Mouse (Mus musculus): ENCODE measurements around the gene Map1a. TPM values are rescaled to one million over a fixed set of nuclear protein-coding genes. Genes with fewer than 3 reads are reported as not detected.

The Map1a gene
- polyA plus RNA-seq, 1 experiment from 2014 or later: 20.6 TPM

GRCm38 (mm10) chr2:121323693-121324470 is 34.5 kb downstream of the Map1a start:
- Histone ChIP-seq H3K27ac (no peak overlapping the region), H3K9me3 (no peaks in the 10 kb centered on the region), H3K36me3 (peaks cover 38% of the 10 kb centered on the region), H3K4me3 (replicated peaks) (no peak overlapping the region), H3K9ac (replicated peaks) (no peak overlapping the region), H3K4me2 (replicated peaks) (no peak overlapping the region), H3K4me1 (replicated peaks) (no peaks in the 10 kb centered on the region), H3K27me3 (no peaks in the 10 kb centered on the region)
- ATAC-seq: no peak
- WGBS: 90% methylated on average over 10 of the region's 10 CpGs

GRCm38 (mm10) chr2:121329492-121329891 is 40.1 kb downstream of the Map1a start:
- Histone ChIP-seq H3K27me3 (no peaks in the 10 kb centered on the region), H3K4me1 (replicated peaks) (no peaks in the 10 kb centered on the region), H3K36me3 (peaks cover 52% of the 10 kb centered on the region), H3K27ac (no peak overlapping the region), H3K4me2 (replicated peaks) (no peak overlapping the region), H3K9me3 (no peaks in the 10 kb centered on the region), H3K9ac (replicated peaks) (no peak overlapping the region), H3K4me3 (replicated peaks) (no peak overlapping the region)
- 91% methylated on average over 2 of the region's 2 CpGs for WGBS
- no peak for ATAC-seq

GRCm38 (mm10) chr2:121339057-121339456 is 49.7 kb downstream of the Map1a start:
- no peak overlapping the region for H3K9ac ChIP-seq (replicated peaks)
- H3K4me1 ChIP-seq (replicated peaks): no peaks in the 10 kb centered on the region
- H3K27ac ChIP-seq: no peak overlapping the region
- no peak overlapping the region for H3K4me2 ChIP-seq (replicated peaks)
- H3K36me3 ChIP-seq: peaks cover 48% of the 10 kb centered on the region
- no peak overlapping the region for H3K4me3 ChIP-seq (replicated peaks)
- no peaks in the 10 kb centered on the region for H3K27me3 ChIP-seq
- no peak for ATAC-seq
- no peaks in the 10 kb centered on the region for H3K9me3 ChIP-seq

- Histone ChIP-seq H3K4me3 (replicated peaks) (no peak overlapping the region), H3K9me3 (no peaks in the 10 kb centered on the region), H3K27me3 (peaks cover 20% of the 10 kb centered on the region), H3K4me1 (replicated peaks) (peaks cover 13% of the 10 kb centered on the region), H3K27ac (no peak overlapping the region), H3K36me3 (peaks cover 18% of the 10 kb centered on the region), H3K9ac (replicated peaks) (no peak overlapping the region), H3K4me2 (replicated peaks) (no peak overlapping the region)
- 74% methylated on average over 8 of the region's 8 CpGs for WGBS
- ATAC-seq: no peak
Measured at GRCm38 (mm10) chr2:121353156-121353555, 63.8 kb downstream of the Map1a start.

DNA sequence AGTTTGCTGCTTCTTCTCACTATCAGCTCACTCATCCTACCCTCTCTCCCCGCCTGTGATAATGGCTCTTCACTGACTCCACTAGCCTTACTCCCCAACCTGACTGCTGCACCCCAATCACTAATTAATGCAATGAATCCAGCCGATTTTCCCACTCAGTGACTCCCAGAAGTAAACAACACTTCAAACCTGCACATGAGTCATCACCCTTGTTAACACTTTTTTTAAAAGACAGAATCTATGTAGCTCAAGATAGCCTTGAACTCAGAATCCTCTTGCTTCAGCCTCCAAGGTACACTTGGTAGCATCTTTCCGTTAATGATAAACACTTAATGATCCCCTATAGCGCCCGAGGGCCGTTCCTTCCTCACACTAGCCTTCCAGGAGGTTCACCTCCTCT is 65.0 kb downstream of the Map1a start:
- 5% methylated on average over 6 of the region's 6 CpGs for WGBS

GRCm38 (mm10) chr2:121354820-121355592 is 65.6 kb downstream of the Map1a start, which contains the start of gene Ppip5k1:
Gene Ppip5k1 (minus strand): TSS chr2:121355396.
- H3K9ac ChIP-seq (replicated peaks): peak within 1 kb of the TSS; percentile 87
- no peaks in the 10 kb centered on the region for H3K9me3 ChIP-seq
- peak within 1 kb of the TSS; percentile 84 for H3K27ac ChIP-seq
- peak within 1 kb of the TSS; percentile 62 for H3K4me2 ChIP-seq (replicated peaks)
- WGBS: under 1% methylated on average over 55 of the region's 58 CpGs
- peak within 1 kb of the TSS; percentile 66 for H3K4me3 ChIP-seq (replicated peaks)
- H3K27me3 ChIP-seq: peaks cover 31% of the 10 kb centered on the region
- peak; percentile 97 for ATAC-seq
- peaks cover 1% of the 10 kb centered on the region; the same call in 1 of the 2 replicates for H3K36me3 ChIP-seq
- peaks cover 24% of the 10 kb centered on the region for H3K4me1 ChIP-seq (replicated peaks)

More for the DNA sequence above, 65.0 kb downstream of the Map1a start:
- H3K27ac ChIP-seq: peak overlapping the region; percentile 84
- ATAC-seq: no peak
- peaks cover 8% of the 10 kb centered on the region for H3K36me3 ChIP-seq
- peak overlapping the region; percentile 62 for H3K4me2 ChIP-seq (replicated peaks)
- H3K4me1 ChIP-seq (replicated peaks): peaks cover 24% of the 10 kb centered on the region
- H3K9me3 ChIP-seq: no peaks in the 10 kb centered on the region
- H3K27me3 ChIP-seq: peaks cover 29% of the 10 kb centered on the region
- H3K9ac ChIP-seq (replicated peaks): peak overlapping the region; percentile 87
- peak overlapping the region; percentile 66 for H3K4me3 ChIP-seq (replicated peaks)

DNA sequence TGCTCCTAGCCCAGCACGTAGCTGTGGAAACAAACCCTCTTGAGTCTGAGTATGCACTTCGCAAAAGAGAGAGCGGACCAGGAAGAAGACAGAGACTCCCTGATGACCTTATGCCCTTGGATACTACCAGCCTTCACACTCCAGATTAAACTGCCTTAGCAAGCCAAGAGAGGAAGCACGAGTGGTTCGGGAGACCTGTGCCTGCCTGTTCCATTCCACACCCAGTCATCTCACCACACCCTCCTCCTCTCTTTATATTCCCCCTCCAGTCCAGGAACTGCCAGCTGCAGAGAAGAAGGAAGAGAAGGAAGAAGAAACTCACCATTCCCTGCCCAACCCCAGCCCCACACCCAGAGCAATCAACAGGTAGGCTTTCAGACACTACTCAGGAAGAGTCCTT is 68.1 kb downstream of the Map1a start, which contains the start of gene Ckmt1:
Gene Ckmt1 (plus strand): TSS at position 221 of the 400 bp plus-strand sequence.
- no peaks in the 10 kb centered on the region for H3K36me3 ChIP-seq
- H3K9me3 ChIP-seq: no peaks in the 10 kb centered on the region
- no peak for ATAC-seq
- H3K4me2 ChIP-seq (replicated peaks): peak within 1 kb of the TSS; percentile 66
- peaks cover 31% of the 10 kb centered on the region for H3K27me3 ChIP-seq
- H3K9ac ChIP-seq (replicated peaks): peak within 1 kb of the TSS; percentile 79
- H3K27ac ChIP-seq: 0 out of 2 replicates have a peak within 1 kb of the TSS, but pooled peaks have one; percentile 30
- WGBS: 64% methylated on average over 5 of the region's 5 CpGs
- H3K4me1 ChIP-seq (replicated peaks): peaks cover 24% of the 10 kb centered on the region
- H3K4me3 ChIP-seq (replicated peaks): peak within 1 kb of the TSS; percentile 45

DNA sequence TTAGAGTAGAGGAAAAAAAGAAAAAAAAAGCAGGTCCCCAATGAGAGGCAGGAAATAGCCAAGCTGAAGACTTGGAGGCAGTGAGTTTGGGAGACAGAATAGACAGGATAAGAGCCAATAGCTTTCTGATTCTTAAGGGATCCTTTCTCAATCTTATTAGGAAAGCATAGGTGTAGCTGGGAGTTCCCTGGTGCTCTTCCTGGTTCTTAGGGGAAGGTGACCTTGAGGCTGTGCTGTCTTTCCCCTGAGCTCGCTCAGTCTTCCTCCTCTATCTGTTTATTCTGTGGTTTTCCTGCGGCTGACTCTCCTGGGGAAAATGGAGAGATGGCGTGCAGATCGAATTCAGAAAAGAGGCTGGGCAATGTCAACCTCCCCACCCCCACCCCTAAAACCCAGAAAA is 68.6 kb downstream of the Map1a start:
- H3K4me3 ChIP-seq (replicated peaks): peak overlapping the region; percentile 45
- H3K9me3 ChIP-seq: no peaks in the 10 kb centered on the region
- no peak for ATAC-seq
- no peak overlapping the region for H3K27ac ChIP-seq
- peak overlapping the region; percentile 66 for H3K4me2 ChIP-seq (replicated peaks)
- peaks cover 24% of the 10 kb centered on the region for H3K4me1 ChIP-seq (replicated peaks)
- peaks cover 31% of the 10 kb centered on the region for H3K27me3 ChIP-seq
- H3K36me3 ChIP-seq: no peaks in the 10 kb centered on the region
- WGBS: 3% methylated on average over 4 of the region's 4 CpGs
- peak overlapping the region; percentile 79 for H3K9ac ChIP-seq (replicated peaks)

GRCm38 (mm10) chr2:121358381-121358780 is 69.0 kb downstream of the Map1a start:
- ATAC-seq: peak; percentile 53
- H3K9me3 ChIP-seq: no peaks in the 10 kb centered on the region
- WGBS: 2% methylated on average over 16 of the region's 16 CpGs

DNA sequence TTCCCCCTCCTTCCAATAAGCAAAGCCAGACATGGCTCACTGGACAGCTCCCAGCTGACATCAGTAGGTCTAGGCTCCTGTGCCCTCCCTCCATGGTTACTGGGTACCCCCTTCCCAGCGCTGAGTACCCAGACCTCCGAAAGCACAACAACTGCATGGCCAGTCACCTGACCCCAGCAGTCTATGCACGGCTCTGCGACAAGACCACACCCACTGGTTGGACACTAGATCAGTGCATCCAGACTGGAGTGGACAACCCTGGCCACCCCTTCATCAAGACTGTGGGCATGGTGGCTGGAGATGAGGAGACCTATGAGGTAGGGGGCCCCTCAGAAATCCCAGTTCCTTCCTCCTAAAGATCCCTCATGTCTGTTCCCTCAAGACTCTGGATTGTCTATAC is 70.1 kb downstream of the Map1a start:
- Histone ChIP-seq H3K36me3 (no peaks in the 10 kb centered on the region), H3K27me3 (peaks cover 31% of the 10 kb centered on the region), H3K4me3 (replicated peaks) (peak overlapping the region; percentile 45; the same call in 1 of the 2 replicates), H3K9me3 (no peaks in the 10 kb centered on the region), H3K9ac (replicated peaks) (no peak overlapping the region), H3K4me1 (replicated peaks) (peaks cover 17% of the 10 kb centered on the region), H3K4me2 (replicated peaks) (peak overlapping the region; percentile 66), H3K27ac (no peak overlapping the region)
- ATAC-seq: no peak
- 41% methylated on average over 4 of the region's 4 CpGs for whole genome bisulfite sequencing

More at GRCm38 (mm10) chr2:121358381-121358780, 69.0 kb downstream of the Map1a start:
- peaks cover 31% of the 10 kb centered on the region for H3K27me3 ChIP-seq
- no peaks in the 10 kb centered on the region for H3K36me3 ChIP-seq
- 0 out of 2 replicates have a peak overlapping the region, but pooled peaks have one; percentile 30 for H3K27ac ChIP-seq
- peaks cover 24% of the 10 kb centered on the region for H3K4me1 ChIP-seq (replicated peaks)
- H3K4me3 ChIP-seq (replicated peaks): peak overlapping the region; percentile 45
- peak overlapping the region; percentile 79 for H3K9ac ChIP-seq (replicated peaks)
- peak overlapping the region; percentile 66 for H3K4me2 ChIP-seq (replicated peaks)

Data from midbrain, embryonic 13.5 days (tissue).